Mouse (Mus musculus) layer of hippocampus, postnatal 36 days (tissue): ENCODE measurements at regions not wholly inside any gene's neighbourhood (a gene's known extent, or its start where the extent isn't known, plus 50 kb on each side); places are given as distances from the start of the nearest gene placed in this dataset.

ENCODE experiments used
- DNase-seq, 2 experiments: peaks; one replicate each; pipeline ENCODE4 v3.0.0; 2022

DNA sequence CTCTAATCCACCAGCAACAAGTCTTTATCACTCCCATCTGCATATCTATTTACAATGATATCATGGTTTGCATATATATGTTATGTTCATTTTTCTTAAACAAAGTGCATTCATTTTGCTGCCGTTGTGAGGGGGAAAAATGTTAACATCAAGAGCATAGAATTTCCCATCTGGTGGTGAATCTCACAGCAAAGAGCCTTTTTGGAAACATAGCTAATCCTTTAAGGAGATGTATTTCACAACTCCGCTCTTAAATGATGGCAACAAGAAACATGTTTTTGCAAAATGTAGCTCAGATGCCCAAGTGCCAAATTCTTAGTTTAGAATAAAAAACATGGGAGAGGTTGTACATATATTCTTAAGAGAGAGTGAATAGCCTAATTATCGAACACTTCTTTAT is 99.3 kb upstream of the Col1a2 start:
- no peak for DNase-seq

DNA sequence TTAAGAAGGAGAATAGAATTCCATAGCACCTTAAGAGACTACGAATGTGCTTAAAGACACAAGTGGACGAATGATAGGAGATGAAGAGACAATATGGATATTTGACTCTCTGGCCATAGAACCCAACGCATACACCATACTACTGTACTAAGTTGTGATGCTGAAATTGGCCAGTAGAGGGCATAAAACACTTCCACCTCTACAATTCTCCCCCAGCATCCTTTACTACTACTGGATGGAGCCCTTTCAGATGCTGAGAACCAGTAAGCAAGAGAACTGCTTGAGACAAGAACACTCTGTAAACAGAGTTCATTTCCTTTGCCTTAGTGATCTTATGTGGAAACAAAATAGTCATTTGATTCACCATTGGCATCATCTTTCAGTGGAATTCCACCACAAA is 96.9 kb upstream of the Col1a2 start:
- DNase-seq = no peak

DNA sequence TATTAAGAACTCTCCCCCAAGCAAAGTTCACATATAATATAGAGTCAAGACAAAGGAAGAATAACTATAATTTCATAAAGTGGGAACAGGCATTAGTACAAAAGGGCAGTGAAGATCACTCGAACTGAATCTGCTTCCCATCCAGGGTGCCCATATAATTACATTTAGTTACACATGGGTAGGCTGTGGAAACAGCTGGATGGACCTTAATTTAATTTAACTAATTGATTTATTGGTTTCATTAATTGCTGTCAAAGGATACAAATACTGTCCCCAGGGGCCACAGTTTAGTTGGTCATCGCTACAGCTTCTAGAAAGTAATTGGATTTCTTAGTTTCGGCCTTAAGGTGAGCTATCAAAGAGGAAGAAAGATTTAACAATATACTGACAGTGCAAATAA is 91.4 kb upstream of the Col1a2 start:
- no peak for DNase-seq

DNA sequence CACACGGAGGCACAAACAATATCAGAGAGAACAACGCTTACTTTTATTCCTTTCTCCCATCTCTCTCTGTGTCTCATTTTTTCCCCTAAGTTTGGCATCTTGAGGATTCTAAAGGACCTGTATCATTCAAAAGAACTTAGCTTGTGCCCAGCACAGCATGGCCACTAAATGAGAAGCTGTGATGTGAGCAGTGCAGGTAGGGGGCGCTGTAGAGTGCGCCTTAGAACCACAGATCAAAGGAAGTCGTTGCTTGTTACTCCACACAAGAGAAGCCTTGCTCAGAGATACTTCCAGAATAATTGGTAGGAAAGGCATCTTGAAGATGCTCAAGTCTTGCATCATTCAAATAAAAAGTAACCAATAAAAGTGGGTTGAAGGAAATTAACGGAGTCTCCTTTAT is 90.4 kb upstream of the Col1a2 start:
- DNase-seq = no peak

DNA sequence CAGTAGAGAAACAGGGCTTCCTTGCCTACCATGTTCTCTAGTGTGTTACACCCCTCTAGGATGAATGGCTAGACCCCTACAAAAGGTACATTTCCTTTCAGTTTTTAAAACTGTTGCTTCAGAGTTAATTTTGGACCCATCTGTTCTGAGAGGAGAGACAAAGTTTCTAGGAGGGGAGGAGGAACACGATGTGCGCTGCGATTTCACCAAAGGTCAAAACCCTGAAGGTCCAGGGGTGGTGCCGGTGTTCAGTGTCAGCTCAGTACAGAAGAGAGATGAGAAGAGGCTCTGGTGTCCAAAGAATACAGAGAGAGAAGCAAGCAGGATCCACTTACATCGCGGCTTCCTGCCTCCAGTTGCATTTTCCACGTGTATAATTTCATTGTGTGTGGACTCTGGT is 89.4 kb upstream of the Col1a2 start:
- no peak for DNase-seq

DNA sequence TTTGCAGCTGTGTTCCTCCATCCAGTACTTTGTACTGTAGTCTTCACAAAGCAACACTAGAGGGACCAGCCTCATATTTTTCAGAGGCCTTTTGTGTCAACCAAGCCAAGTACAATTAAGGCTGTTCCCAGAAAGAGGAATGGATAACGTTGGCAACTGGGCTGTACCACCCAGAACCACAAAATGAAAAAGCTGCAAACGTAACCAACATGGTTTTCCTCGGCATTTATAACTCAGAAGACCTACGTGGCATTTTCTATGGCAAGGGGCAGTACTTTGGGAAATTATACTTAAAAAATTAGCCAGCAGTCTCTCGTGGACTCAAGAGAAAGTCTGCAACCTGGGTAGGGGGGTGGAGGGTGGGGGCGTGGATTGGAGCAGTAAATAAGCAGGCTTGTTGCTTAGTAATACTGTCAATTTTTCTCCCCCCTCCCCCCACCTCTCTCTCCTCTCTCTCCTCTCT is 87.3 kb upstream of the Col1a2 start:
- DNase-seq = no peak

DNA sequence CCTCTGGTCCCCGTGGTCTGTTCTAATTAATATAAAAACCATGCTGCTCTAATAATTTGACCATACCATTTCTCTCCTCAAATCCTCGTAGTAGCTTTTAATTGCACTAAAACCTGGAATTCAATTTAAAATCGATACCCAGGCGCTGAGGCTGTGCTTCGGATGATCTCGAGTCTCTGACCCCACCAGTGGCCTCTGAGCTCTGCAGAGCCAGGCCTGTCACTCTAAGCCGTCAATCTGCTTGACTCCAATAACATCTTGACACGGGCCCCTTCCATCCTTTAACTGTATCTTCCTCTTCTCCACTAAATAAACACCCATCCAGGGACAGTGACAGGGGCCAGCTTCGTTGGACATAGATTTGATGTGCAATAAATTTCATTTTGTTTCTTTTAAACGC is 86.2 kb upstream of the Col1a2 start:
- no peak for DNase-seq

DNA sequence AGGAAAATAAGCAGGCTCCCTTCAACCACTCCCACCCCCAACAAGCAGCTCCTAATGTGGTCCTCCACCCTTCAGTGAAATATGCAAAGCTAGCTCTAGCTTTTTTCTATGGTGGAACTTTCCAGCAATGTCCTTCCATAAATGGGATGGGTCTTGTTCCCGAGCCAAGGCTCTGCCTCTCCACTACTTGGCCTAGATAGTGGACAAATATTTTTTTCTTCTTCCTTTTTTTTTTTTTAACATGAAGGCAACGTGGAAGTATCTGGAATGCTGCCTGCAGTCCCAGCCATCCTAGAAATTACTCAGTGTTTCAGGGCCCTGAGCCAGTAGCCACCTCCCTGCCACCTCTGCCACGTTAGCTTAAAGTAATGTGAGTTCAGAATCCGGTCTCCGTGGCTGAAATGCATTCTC is 85.7 kb upstream of the Col1a2 start:
- no peak for DNase-seq

DNA sequence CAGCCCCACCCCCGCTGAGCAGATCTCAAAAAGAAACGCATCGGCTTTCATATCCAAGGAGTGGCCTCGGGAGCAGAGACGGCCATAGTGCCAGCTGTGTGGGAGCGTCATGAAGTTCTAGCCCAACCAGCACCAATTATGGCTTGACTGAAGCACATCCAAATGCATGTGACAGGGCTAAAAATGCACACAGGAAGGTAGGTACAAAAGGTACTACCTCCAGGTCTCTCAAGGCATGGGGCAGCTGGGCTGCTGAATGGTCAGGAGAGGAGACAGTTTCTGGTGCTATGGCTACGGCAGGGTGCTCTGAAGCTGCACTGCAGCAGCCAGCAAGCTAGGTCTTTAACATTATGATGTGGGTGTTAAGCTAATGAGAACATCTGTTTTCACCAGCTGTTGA is 83.1 kb upstream of the Col1a2 start:
- DNase-seq = no peak

DNA sequence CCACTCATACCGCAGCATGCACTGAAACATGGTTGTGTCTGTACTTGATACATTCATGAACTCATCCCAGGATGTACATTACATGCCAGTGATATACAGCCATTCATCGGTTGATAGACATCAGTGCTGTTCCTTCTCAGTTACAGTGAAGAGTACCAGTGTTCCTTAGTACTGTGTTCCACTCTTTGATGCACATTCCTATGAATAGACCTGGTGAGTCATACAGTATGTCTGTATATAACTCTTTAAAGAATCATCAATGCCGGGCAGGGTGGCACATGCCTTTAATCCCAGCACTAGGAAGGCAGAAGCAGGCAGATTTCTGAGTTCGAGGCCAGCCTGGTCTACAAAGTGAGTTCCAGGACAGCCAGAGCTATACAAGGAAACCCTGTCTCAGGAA is 77.5 kb upstream of the Col1a2 start:
- no peak for DNase-seq

DNA sequence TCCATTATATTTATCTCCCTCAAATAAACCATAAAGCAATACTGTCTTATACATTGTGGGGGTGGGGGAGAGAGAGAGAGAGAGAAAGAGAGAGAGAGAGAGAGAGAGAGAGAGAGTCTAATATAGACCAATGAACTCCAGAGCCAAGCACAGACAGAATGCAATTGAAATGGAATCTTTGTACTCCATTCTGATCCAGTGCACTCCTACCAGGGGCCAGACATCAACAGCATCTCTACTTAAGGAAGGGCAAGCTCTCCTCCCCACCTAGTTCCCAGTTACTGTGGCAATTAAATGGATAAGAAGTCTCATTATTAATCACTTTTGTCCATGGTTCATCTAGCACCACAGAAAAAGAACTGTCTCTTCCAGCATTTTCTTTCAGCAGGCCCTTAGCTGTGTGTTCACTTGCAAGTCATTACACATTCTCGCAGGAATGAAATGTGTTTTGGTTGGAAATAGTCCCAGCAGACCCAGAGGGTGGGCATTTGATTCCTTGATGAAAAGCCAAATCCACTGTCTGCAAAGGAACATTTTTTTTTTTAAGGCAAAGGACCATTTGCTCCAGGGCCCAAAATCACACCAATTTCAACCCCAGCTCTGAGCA is 73.8 kb upstream of the Col1a2 start:
- DNase-seq = no peak

DNA sequence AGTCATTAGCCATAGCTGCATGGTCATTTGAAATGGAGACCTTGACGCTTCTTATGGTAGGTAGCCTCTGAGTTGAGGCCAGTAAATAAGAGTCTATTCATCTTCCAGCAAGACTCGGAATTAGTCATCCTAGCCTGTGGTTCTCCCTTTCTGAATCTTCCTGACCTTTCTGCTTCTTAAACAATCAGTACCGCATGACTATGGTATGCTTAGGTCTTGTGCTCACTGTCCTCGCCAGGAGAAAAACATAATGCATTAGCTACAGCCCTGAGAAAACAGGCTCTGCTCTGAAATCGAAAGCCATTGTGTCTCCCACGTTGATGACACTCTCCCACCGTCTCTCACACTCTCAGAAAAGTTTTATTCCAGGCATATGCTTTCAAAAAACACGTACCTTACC is 72.4 kb upstream of the Col1a2 start:
- DNase-seq = no peak

DNA sequence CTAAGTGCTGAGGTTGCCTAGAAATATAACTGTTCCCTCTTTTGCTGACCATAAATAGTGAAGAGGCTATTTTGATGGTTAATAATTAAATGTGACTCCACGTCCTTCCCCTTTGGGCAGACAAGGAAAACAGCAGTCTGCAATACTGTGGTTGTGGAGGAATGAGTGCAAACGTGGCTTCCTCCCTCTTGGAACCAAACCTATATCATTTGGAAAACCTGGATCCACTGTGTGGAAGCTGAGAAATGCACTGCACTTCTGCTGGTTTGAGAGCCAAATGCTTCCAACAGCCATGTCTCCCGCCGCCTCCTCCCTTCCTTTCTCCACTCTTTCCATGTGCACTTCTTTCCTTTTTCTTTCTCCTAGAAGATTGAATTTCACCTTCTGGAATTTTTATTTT is 68.2 kb upstream of the Col1a2 start:
- DNase-seq = no peak

DNA sequence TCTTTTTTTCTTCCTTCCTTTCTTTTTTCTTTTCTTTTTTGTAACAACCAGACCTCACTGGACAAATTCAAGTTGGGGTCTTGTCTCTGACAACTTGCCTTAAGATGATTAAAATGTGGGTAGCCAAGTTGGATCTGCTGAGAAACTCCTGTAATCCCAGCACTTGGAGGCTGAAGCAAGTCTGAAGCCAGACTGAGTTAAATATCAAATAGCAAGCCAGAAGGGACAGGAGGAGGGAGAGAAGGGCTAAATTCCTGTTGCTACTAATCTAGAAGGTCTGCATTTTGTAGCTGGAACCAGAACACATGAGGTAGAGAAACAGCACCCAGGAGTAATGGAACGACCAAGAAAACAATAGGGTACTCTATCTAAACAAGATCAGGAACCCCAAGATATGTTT is 67.7 kb upstream of the Col1a2 start:
- DNase-seq = no peak

DNA sequence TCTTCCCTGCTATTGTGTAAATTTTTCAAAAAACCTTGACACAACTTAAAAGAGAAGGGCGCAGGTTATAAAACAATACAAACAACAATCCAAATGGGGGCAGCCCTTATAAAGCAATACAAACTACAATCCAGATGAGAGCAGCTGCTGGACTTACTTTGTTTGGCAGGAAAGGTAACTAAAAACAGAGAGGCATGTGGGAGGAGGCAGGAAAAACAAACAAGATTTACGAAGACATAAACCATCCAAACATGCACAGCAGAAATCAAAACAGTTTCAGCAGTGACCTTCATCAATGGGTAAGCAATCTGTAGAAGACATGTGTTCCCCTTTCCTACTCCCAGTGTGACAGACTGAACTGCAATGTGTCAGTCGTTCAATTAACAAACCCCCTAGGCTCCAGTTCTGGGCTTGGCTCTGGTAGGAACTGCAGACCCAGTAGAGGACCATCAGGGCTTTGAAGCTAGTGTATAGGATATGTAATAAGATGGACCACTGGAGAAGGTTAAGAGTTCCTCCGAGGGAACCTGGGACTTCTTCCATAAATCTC is 62.9 kb upstream of the Col1a2 start:
- no peak for DNase-seq

DNA sequence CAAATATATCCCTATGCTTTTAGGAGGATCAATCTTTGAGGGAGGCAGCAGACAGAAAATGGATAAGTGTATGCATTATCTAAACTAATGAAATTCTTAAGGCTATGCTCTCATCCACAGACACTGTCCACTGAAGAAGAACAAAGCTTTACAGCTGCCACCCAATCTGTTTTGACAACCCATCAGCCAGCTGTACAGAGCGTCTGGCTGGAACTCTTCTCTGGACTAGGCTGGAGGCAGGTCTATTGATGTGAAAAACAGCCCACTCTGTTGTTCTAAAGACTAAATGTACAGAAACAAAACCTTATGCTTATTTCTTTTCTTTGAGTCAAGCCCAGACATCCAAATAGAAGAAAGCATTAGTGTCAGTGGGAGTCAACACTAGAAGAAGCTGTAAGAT is 58.7 kb upstream of the Col1a2 start:
- no peak for DNase-seq

DNA sequence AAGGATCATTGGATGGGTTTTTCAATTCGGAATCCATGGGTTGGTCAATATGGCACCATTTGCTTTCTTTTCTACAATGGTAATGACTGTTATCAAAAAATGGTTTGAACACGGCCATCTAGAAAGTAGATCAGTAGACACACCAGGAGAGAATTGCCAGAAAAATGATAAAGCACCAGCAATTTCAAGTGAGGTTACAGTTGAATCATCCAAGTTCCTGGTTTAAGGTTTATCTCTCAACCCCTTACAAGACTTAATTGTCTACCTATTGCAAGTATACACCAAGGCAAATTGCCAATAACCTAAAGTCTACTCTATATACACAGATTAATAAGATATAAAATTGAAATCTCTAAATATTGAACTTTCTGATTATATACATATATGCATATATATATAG is 53.4 kb upstream of the Col1a2 start:
- no peak for DNase-seq
